Mouse (Mus musculus) cerebellum, adult 8-10 months (tissue): ENCODE results near the gene Pfn3.
"Not testable (repeated sequence)": the region's sequence is repeated elsewhere in the genome, so short reads cannot be mapped to it uniquely, and the experiment has no call there.

Experiments
- DNase-seq: peaks from one replicate; pipeline ENCODE4 v3.0.0; 2022

The Pfn3 gene

GRCm38 (mm10) chr13:55414743-55415380 lies at the start of gene Pfn3:
Gene Pfn3 (minus strand): TSS chr13:55415232.
- no peak for DNase-seq

- DNase-seq: peak; percentile 48
Observed at GRCm38 (mm10) chr13:55464027-55464884, 49.2 kb upstream of the Pfn3 start, which contains the start of gene Prr7. Gene Prr7 (plus strand): TSS chr13:55464267.

GRCm38 (mm10) chr13:55463399-55464026 lies 48.5 kb upstream of the Pfn3 start:
- no peak for DNase-seq

- DNase-seq: no peak
Observed at GRCm38 (mm10) chr13:55462965-55463364, 47.9 kb upstream of the Pfn3 start.

GRCm38 (mm10) chr13:55451785-55452549 lies 36.9 kb upstream of the Pfn3 start:
- no peak for DNase-seq

- DNase-seq: no peak
Observed at GRCm38 (mm10) chr13:55451296-55451695, 36.3 kb upstream of the Pfn3 start.

GRCm38 (mm10) chr13:55450511-55450980 lies 35.5 kb upstream of the Pfn3 start:
- no peak for DNase-seq

GRCm38 (mm10) chr13:55449679-55450441 lies 34.8 kb upstream of the Pfn3 start:
- no peak for DNase-seq

GRCm38 (mm10) chr13:55449205-55449604 lies 34.2 kb upstream of the Pfn3 start:
- DNase-seq: no peak

GRCm38 (mm10) chr13:55448131-55448530 lies 33.1 kb upstream of the Pfn3 start:
- no peak for DNase-seq

GRCm38 (mm10) chr13:55447543-55447943 lies 32.5 kb upstream of the Pfn3 start:
- DNase-seq: no peak

- DNase-seq: no peak
Observed at GRCm38 (mm10) chr13:55446483-55447105, 31.6 kb upstream of the Pfn3 start.

GRCm38 (mm10) chr13:55445361-55446091 lies 30.5 kb upstream of the Pfn3 start:
- DNase-seq: no peak

- DNase-seq: peak; percentile 99
Observed at GRCm38 (mm10) chr13:55444937-55445315, 29.9 kb upstream of the Pfn3 start, which contains the start of gene Grk6. Gene Grk6 (plus strand): TSS chr13:55445072.

GRCm38 (mm10) chr13:55444286-55444936 lies 29.4 kb upstream of the Pfn3 start:
- DNase-seq: no peak

- no peak for DNase-seq
Observed at GRCm38 (mm10) chr13:55443799-55444285, 28.8 kb upstream of the Pfn3 start.

- DNase-seq: not testable (repeated sequence)
Observed at GRCm38 (mm10) chr13:55437111-55437629, 22.1 kb upstream of the Pfn3 start.

- no peak for DNase-seq
Observed at GRCm38 (mm10) chr13:55431889-55432685, 17.1 kb upstream of the Pfn3 start.

GRCm38 (mm10) chr13:55430566-55430965 lies 15.5 kb upstream of the Pfn3 start:
- DNase-seq: no peak
